Comparison of ENCODE assay signal across 8 mouse cellular contexts in the genomic region with DNA sequence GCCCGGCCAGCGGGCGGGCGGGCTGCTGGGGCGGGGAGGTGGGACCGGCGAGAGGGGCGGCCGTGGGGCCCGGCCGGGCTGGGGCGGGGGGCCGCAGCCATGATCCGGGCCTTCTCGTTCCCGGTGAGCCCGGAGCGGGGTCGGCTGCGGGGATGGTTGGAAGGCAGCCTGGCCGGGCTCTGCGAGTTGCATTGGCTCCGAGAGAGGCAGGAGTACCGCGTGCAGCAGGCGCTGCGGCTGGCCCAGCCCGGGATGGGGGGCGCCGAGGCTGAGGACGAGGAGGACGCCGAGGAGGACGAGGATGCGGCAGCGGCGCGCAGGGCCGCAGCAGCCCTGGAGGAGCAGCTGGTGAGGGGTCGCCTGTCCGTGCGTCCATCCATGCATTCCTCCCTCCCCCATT. TPM values are rescaled to one million over a fixed set of nuclear protein-coding genes. Genes with fewer than 3 reads are reported as not detected.
A peak's percentile ranks its signal among the peaks of the same experiment; 100 is the strongest.
DNase-seq lines count a peak whose midpoint lies in the region; ATAC-seq and TF ChIP-seq lines count a peak whose summit lies in the region.

No protein-coding gene starts in this region.

- no peak for DNase-seq in heart, adult 8-10 months (ENCODE audit: low spot score)
- no peak for DNase-seq in adrenal gland, postnatal 36 days
- DNase-seq in thymus, postnatal 14 days = no peak

- TF ChIP-seq POLR2A in ES-Bruce4 (IDR thresholded peaks at IDR 0.05; ENCODE audit: insufficient read depth, low read length) = no peak

- no peaks in the 10 kb centered on the region for H3K27me3 ChIP-seq in heart, embryonic 13.5 days (replicated peaks)
- H3K27me3 ChIP-seq in ES-Bruce4 (ENCODE audit: control insufficient read depth, insufficient read depth, low read length, poor library complexity, severe bottlenecking) = no peaks in the 10 kb centered on the region
- no peaks in the 10 kb centered on the region for H3K27me3 ChIP-seq in forebrain, embryonic 15.5 days
- peaks cover 17% of the 10 kb centered on the region for H3K27me3 ChIP-seq in liver, embryonic 16.5 days (ENCODE audit: control insufficient read depth, insufficient read depth, low read depth, low read length)

- no peak for TF ChIP-seq EP300 in ES-Bruce4 (IDR thresholded peaks at IDR 0.05; ENCODE audit: insufficient read depth, low read depth, low read length)

- TF ChIP-seq CTCF in ES-Bruce4 (IDR thresholded peaks at IDR 0.05; ENCODE audit: low read depth, low read length) = no peak

- under 1% methylated on average over 30 of the region's 42 CpGs for WGBS in heart, embryonic 13.5 days
- WGBS in forebrain, embryonic 15.5 days = 0% methylated on average over 38 of the region's 42 CpGs
- under 1% methylated on average over 38 of the region's 42 CpGs for WGBS in liver, embryonic 16.5 days (ENCODE audit: insufficient replicate concordance)

- peaks cover 40% of the 10 kb centered on the region for H3K36me3 ChIP-seq in heart, embryonic 13.5 days
- H3K36me3 ChIP-seq in ES-Bruce4 (ENCODE audit: control insufficient read depth, insufficient read depth, low read length, poor library complexity, severe bottlenecking) = no peaks in the 10 kb centered on the region
- no peaks in the 10 kb centered on the region; the same call in 1 of the 2 replicates for H3K36me3 ChIP-seq in forebrain, embryonic 15.5 days
- H3K36me3 ChIP-seq in liver, embryonic 16.5 days (ENCODE audit: control insufficient read depth, insufficient read depth) = no peaks in the 10 kb centered on the region

- H3K27ac ChIP-seq in heart, embryonic 13.5 days (replicated peaks) = peak overlapping the region; percentile 98
- no peak overlapping the region for H3K27ac ChIP-seq in ES-Bruce4 (ENCODE audit: insufficient read depth, low read length)
- H3K27ac ChIP-seq in forebrain, embryonic 15.5 days (replicated peaks) = peak overlapping the region; percentile 86
- H3K27ac ChIP-seq in liver, embryonic 16.5 days (ENCODE audit: low read length) = no peak overlapping the region

- ATAC-seq in heart, embryonic 13.5 days (ENCODE audit: extremely low read depth, insufficient number of reproducible peaks, low FRiP score, low TSS enrichment) = no peak; the same call in 1 of the 2 replicates
- ATAC-seq in forebrain, embryonic 15.5 days (replicated peaks) = peak; percentile 68
- no peak; the same call in 1 of the 2 replicates for ATAC-seq in liver, embryonic 16.5 days (ENCODE audit: low read depth)
- ATAC-seq in erythroid progenitor cell, adult 5-6 weeks (replicated peaks; ENCODE audit: low FRiP score, poor library complexity, severe bottlenecking) = no peak

- peak overlapping the region; percentile 87 for H3K4me2 ChIP-seq in heart, embryonic 13.5 days
- peak overlapping the region; percentile 92 for H3K4me2 ChIP-seq in forebrain, embryonic 15.5 days (replicated peaks)
- peak overlapping the region; percentile 95 for H3K4me2 ChIP-seq in liver, embryonic 16.5 days (ENCODE audit: low read depth, low read length)

- H3K4me3 ChIP-seq in heart, embryonic 13.5 days = peak overlapping the region; percentile 88
- H3K4me3 ChIP-seq in ES-Bruce4 (ENCODE audit: low read depth, low read length) = peak overlapping the region; percentile 86
- peak overlapping the region; percentile 85 for H3K4me3 ChIP-seq in forebrain, embryonic 15.5 days
- peak overlapping the region; percentile 68 for H3K4me3 ChIP-seq in liver, embryonic 16.5 days (ENCODE audit: low read depth, low read length)

- no peaks in the 10 kb centered on the region for H3K9me3 ChIP-seq in heart, embryonic 13.5 days
- no peaks in the 10 kb centered on the region for H3K9me3 ChIP-seq in ES-Bruce4 (replicated peaks; ENCODE audit: control insufficient read depth, insufficient read depth, low read length, poor library complexity, severe bottlenecking)
- H3K9me3 ChIP-seq in forebrain, embryonic 15.5 days = no peaks in the 10 kb centered on the region
- H3K9me3 ChIP-seq in liver, embryonic 16.5 days (replicated peaks; ENCODE audit: control insufficient read depth, low read length) = no peaks in the 10 kb centered on the region

- H3K9ac ChIP-seq in heart, embryonic 13.5 days = peak overlapping the region; percentile 97
- peak overlapping the region; percentile 80 for H3K9ac ChIP-seq in ES-Bruce4 (ENCODE audit: low read depth, poor library complexity, severe bottlenecking)
- H3K9ac ChIP-seq in forebrain, embryonic 15.5 days (replicated peaks) = peak overlapping the region; percentile 78
- peak overlapping the region; percentile 56 for H3K9ac ChIP-seq in liver, embryonic 16.5 days (ENCODE audit: low read depth, low read length)

- peaks cover 47% of the 10 kb centered on the region for H3K4me1 ChIP-seq in heart, embryonic 13.5 days
- no peaks in the 10 kb centered on the region for H3K4me1 ChIP-seq in ES-Bruce4 (ENCODE audit: control insufficient read depth, insufficient read depth, low read length)
- peaks cover 35% of the 10 kb centered on the region for H3K4me1 ChIP-seq in forebrain, embryonic 15.5 days
- H3K4me1 ChIP-seq in liver, embryonic 16.5 days (ENCODE audit: control insufficient read depth, low read depth, low read length) = peaks cover 15% of the 10 kb centered on the region

RNA-seq across cellular contexts. Expression of a gene that starts 0.2 kb away (rescaled TPM):
- polyA plus RNA-seq in heart, embryonic 13.5 days (2015; fragmentation: Nextera tagmentation; extraction: Ambion mirVana) = 4.6 and 4.7 TPM in 2 replicates
- 1 to 10 TPM; 8.0 to 9.5 (median 8.6) TPM for total RNA-seq in heart, adult 8-10 months (2022)
- 19.2 and 20.8 TPM in 2 replicates for polyA plus RNA-seq in ES-Bruce4 (2011; ENCODE audit: insufficient read depth, insufficient read length, low read depth, missing spikeins)
- 3.3 and 3.4 TPM in 2 replicates for polyA plus RNA-seq in forebrain, embryonic 15.5 days (2015; fragmentation: Nextera tagmentation; extraction: Ambion mirVana)
- polyA plus RNA-seq in liver, embryonic 16.5 days (2015; fragmentation: Nextera tagmentation; extraction: Ambion mirVana) = 0.05 and 0.12 TPM in 2 replicates
- not detected in 2 replicates for total RNA-seq in erythroid progenitor cell, adult 5-6 weeks (2015; ENCODE audit: low replicate concordance)
- not detected in 2 replicates for total RNA-seq in erythroid progenitor cell, adult 5-6 weeks (2017; ENCODE audit: low replicate concordance)
- 1 to 10 TPM; 2.4 to 3.6 TPM for total RNA-seq in adrenal gland, postnatal 36 days (2021)

RNA-seq across cellular contexts. Expression of a gene that starts 16.3 kb away (rescaled TPM):
- polyA plus RNA-seq in heart, embryonic 13.5 days (2015; fragmentation: Nextera tagmentation; extraction: Ambion mirVana) = 4.5 and 4.9 TPM in 2 replicates
- total RNA-seq in heart, adult 8-10 months (2022) = 1 to 10 TPM; 1.0 to 1.5 (median 1.1) TPM
- 4.5 and 4.6 TPM in 2 replicates for polyA plus RNA-seq in ES-Bruce4 (2011; ENCODE audit: insufficient read depth, insufficient read length, low read depth, missing spikeins)
- 4.4 TPM in 2 replicates for polyA plus RNA-seq in forebrain, embryonic 15.5 days (2015; fragmentation: Nextera tagmentation; extraction: Ambion mirVana)
- polyA plus RNA-seq in liver, embryonic 16.5 days (2015; fragmentation: Nextera tagmentation; extraction: Ambion mirVana) = 0.17 TPM in 1 of 2 replicates, not detected in the other
- not detected in 2 replicates for total RNA-seq in erythroid progenitor cell, adult 5-6 weeks (2015; ENCODE audit: low replicate concordance)
- not detected in 2 replicates for total RNA-seq in erythroid progenitor cell, adult 5-6 weeks (2017; ENCODE audit: low replicate concordance)
- under 1 TPM in 1 of 2 experiments, not detected in 1; 0.89 TPM for total RNA-seq in adrenal gland, postnatal 36 days (2021)

RNA-seq across cellular contexts. Expression of a gene that starts 31.0 kb away (rescaled TPM):
- 0.32 and 0.59 TPM in 2 replicates for polyA plus RNA-seq in heart, embryonic 13.5 days (2015; fragmentation: Nextera tagmentation; extraction: Ambion mirVana)
- total RNA-seq in heart, adult 8-10 months (2022) = 1 to 10 TPM; 1.9 to 3.5 (median 3.1) TPM
- not detected in 2 replicates for polyA plus RNA-seq in ES-Bruce4 (2011; ENCODE audit: insufficient read depth, insufficient read length, low read depth, missing spikeins)
- polyA plus RNA-seq in forebrain, embryonic 15.5 days (2015; fragmentation: Nextera tagmentation; extraction: Ambion mirVana) = 0.13 and 0.29 TPM in 2 replicates
- polyA plus RNA-seq in liver, embryonic 16.5 days (2015; fragmentation: Nextera tagmentation; extraction: Ambion mirVana) = 1.2 and 1.3 TPM in 2 replicates
- 0.36 and 6.7 TPM in 2 replicates for total RNA-seq in erythroid progenitor cell, adult 5-6 weeks (2015; ENCODE audit: low replicate concordance)
- total RNA-seq in erythroid progenitor cell, adult 5-6 weeks (2017; ENCODE audit: low replicate concordance) = 1.9 and 2.0 TPM in 2 replicates
- total RNA-seq in adrenal gland, postnatal 36 days (2021) = 1 to 10 TPM; 1.2 to 2.0 TPM

RNA-seq across cellular contexts. Expression of a gene that starts 32.6 kb away (rescaled TPM):
- polyA plus RNA-seq in heart, embryonic 13.5 days (2015; fragmentation: Nextera tagmentation; extraction: Ambion mirVana) = 9.6 and 11.1 TPM in 2 replicates
- total RNA-seq in heart, adult 8-10 months (2022) = 10 to 100 TPM; 13.1 to 16.7 (median 14.8) TPM
- 18.4 and 18.5 TPM in 2 replicates for polyA plus RNA-seq in ES-Bruce4 (2011; ENCODE audit: insufficient read depth, insufficient read length, low read depth, missing spikeins)
- 7.0 and 8.0 TPM in 2 replicates for polyA plus RNA-seq in forebrain, embryonic 15.5 days (2015; fragmentation: Nextera tagmentation; extraction: Ambion mirVana)
- 2.8 and 3.6 TPM in 2 replicates for polyA plus RNA-seq in liver, embryonic 16.5 days (2015; fragmentation: Nextera tagmentation; extraction: Ambion mirVana)
- 8.3 and 18.4 TPM in 2 replicates for total RNA-seq in erythroid progenitor cell, adult 5-6 weeks (2015; ENCODE audit: low replicate concordance)
- total RNA-seq in erythroid progenitor cell, adult 5-6 weeks (2017; ENCODE audit: low replicate concordance) = 3.8 and 4.9 TPM in 2 replicates
- 10 to 100 TPM; 16.9 to 17.2 TPM for total RNA-seq in adrenal gland, postnatal 36 days (2021)

RNA-seq across cellular contexts. Expression of a gene that starts 48.6 kb away (rescaled TPM):
- polyA plus RNA-seq in heart, embryonic 13.5 days (2015; fragmentation: Nextera tagmentation; extraction: Ambion mirVana) = 85.5 and 101 TPM in 2 replicates
- 100 to 1,000 TPM; 153 to 208 (median 191) TPM for total RNA-seq in heart, adult 8-10 months (2022)
- 358 and 368 TPM in 2 replicates for polyA plus RNA-seq in ES-Bruce4 (2011; ENCODE audit: insufficient read depth, insufficient read length, low read depth, missing spikeins)
- polyA plus RNA-seq in forebrain, embryonic 15.5 days (2015; fragmentation: Nextera tagmentation; extraction: Ambion mirVana) = 291 and 305 TPM in 2 replicates
- 81.6 and 86.6 TPM in 2 replicates for polyA plus RNA-seq in liver, embryonic 16.5 days (2015; fragmentation: Nextera tagmentation; extraction: Ambion mirVana)
- total RNA-seq in erythroid progenitor cell, adult 5-6 weeks (2015; ENCODE audit: low replicate concordance) = 131 and 141 TPM in 2 replicates
- total RNA-seq in erythroid progenitor cell, adult 5-6 weeks (2017; ENCODE audit: low replicate concordance) = 258 and 325 TPM in 2 replicates
- 100 to 1,000 TPM; 232 to 251 TPM for total RNA-seq in adrenal gland, postnatal 36 days (2021)

Comparison
In these comparisons a context has a peak if more than half of its experiments do, and no peak if none do; other contexts are left out.
1. H3K27ac ChIP-seq: peak in heart, embryonic 13.5 days (single experiment) and forebrain, embryonic 15.5 days (single experiment); none in ES-Bruce4 (single experiment) and liver, embryonic 16.5 days (single experiment).
2. Peak in every context shown above with its lines, with median percentiles within 50 percentile points of each other: H3K4me2 ChIP-seq, H3K4me3 ChIP-seq and H3K9ac ChIP-seq.